Mouse (Mus musculus): ENCODE data around the gene Taar7a. TPM values are rescaled to one million over a fixed set of nuclear protein-coding genes. Genes with fewer than 3 reads are reported as not detected.

Gene Taar7a
- polyA plus RNA-seq, 1 experiment, result not detected

- no peaks in the 10 kb centered on the region for H3K4me1 ChIP-seq (ENCODE audit: control insufficient read depth, insufficient read depth, insufficient read length, low read length)
- no peak overlapping the region for H3K27ac ChIP-seq (replicated peaks; ENCODE audit: low read depth, low read length)
- H3K4me3 ChIP-seq (ENCODE audit: insufficient read depth, low read depth, low read length), result no peak overlapping the region
Measured at GRCm38 (mm10) chr10:23964921-23965610, 28.2 kb downstream of the Taar7a start.

DNA sequence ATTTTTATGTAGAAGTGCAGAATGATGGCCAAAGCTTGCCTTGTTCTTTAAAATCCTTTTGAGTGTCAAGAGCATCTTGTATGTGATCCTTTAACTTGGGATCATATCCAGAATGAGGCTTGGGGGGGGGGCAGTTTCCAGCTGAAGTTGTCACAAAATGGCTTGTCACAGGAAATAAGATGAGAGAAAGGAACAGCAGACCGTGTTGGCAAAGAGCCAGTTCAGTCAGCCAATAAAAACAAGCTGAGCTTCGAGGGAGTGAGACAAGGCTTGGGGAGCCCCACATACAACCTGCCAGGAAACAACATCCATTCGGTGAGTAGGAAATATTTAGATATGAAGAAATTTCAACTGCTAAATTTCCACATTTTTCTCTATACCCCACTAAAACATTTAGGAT lies 29.8 kb downstream of the Taar7a start:
- Histone ChIP-seq H3K27ac (replicated peaks; ENCODE audit: low read depth, low read length) (no peak overlapping the region), H3K4me3 (ENCODE audit: insufficient read depth, low read depth, low read length) (no peak overlapping the region), H3K4me1 (ENCODE audit: control insufficient read depth, insufficient read depth, insufficient read length, low read length) (no peaks in the 10 kb centered on the region)

DNA sequence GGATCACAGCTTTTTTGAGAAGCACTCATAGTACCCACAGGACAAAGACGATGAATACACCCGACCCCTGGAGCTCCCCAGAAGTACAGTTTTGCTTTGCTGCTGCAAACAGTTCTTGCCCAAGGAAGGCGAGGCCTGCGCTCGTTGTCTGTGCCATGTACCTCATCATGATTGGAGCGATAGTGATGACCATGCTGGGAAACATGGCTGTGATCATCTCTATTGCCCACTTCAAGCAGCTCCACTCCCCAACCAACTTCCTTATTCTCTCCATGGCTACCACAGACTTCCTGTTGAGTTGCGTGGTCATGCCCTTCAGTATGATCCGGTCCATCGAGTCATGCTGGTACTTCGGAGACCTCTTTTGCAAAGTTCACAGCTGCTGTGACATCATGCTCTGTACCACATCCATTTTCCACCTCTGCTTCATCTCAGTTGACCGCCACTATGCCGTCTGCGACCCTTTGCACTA lies 32.8 kb downstream of the Taar7a start, which contains the start of gene Taar4:
Gene Taar4, plus strand, starts transcription at position 51 of the 472 bp plus-strand sequence.
- H3K4me1 ChIP-seq (ENCODE audit: control insufficient read depth, insufficient read depth, insufficient read length, low read length), result no peaks in the 10 kb centered on the region
- no peak within 1 kb of the TSS for H3K27ac ChIP-seq (replicated peaks; ENCODE audit: low read depth, low read length)
- no peak within 1 kb of the TSS for H3K4me3 ChIP-seq (ENCODE audit: insufficient read depth, low read depth, low read length)

- Histone ChIP-seq H3K27ac (replicated peaks; ENCODE audit: low read depth, low read length) (no peak overlapping the region), H3K4me1 (ENCODE audit: control insufficient read depth, insufficient read depth, insufficient read length, low read length) (no peaks in the 10 kb centered on the region), H3K4me3 (ENCODE audit: insufficient read depth, low read depth, low read length) (no peak overlapping the region)
Measured at GRCm38 (mm10) chr10:23959071-23959470, 34.2 kb downstream of the Taar7a start.

- H3K4me1 ChIP-seq (ENCODE audit: control insufficient read depth, insufficient read depth, insufficient read length, low read length), result no peaks in the 10 kb centered on the region
- no peak overlapping the region for H3K27ac ChIP-seq (replicated peaks; ENCODE audit: low read depth, low read length)
- H3K4me3 ChIP-seq (ENCODE audit: insufficient read depth, low read depth, low read length), result no peak overlapping the region
Measured at GRCm38 (mm10) chr10:23951714-23952113, 41.6 kb downstream of the Taar7a start.

- no peak within 1 kb of the TSS for H3K4me3 ChIP-seq (ENCODE audit: insufficient read depth, low read depth, low read length)
- H3K4me1 ChIP-seq (ENCODE audit: control insufficient read depth, insufficient read depth, insufficient read length, low read length), result no peaks in the 10 kb centered on the region
- H3K27ac ChIP-seq (replicated peaks; ENCODE audit: low read depth, low read length), result no peak within 1 kb of the TSS
Measured at GRCm38 (mm10) chr10:23949508-23950005, 43.7 kb downstream of the Taar7a start, which contains the start of gene Taar3. Taar3 (plus strand) TSS chr10:23949558.

- Histone ChIP-seq H3K4me1 (ENCODE audit: control insufficient read depth, insufficient read depth, insufficient read length, low read length) (no peaks in the 10 kb centered on the region), H3K4me3 (ENCODE audit: insufficient read depth, low read depth, low read length) (no peak overlapping the region), H3K27ac (replicated peaks; ENCODE audit: low read depth, low read length) (no peak overlapping the region)
Measured at GRCm38 (mm10) chr10:23948026-23948425, 45.3 kb downstream of the Taar7a start.

GRCm38 (mm10) chr10:23942465-23942864 lies 50.8 kb downstream of the Taar7a start:
- Histone ChIP-seq H3K4me1 (ENCODE audit: control insufficient read depth, insufficient read depth, insufficient read length, low read length) (no peaks in the 10 kb centered on the region), H3K27ac (replicated peaks; ENCODE audit: low read depth, low read length) (no peak overlapping the region), H3K4me3 (ENCODE audit: insufficient read depth, low read depth, low read length) (no peak overlapping the region)

Other genes starting within 250 kb of the Taar7a start
- gene Rps12, start 206.2 kb downstream of the Taar7a start, polyA plus RNA-seq (2012; ENCODE audit: insufficient read depth, insufficient read length, missing spikeins), result 46.3 and 65.8 TPM in 2 replicates
- 21.2 and 22.2 TPM in 2 replicates for gene Slc18b1, start 196.5 kb downstream of the Taar7a start, polyA plus RNA-seq (2012; ENCODE audit: insufficient read depth, insufficient read length, missing spikeins)
- 0.75 and 1.9 TPM in 2 replicates for gene Vnn3, start 142.0 kb downstream of the Taar7a start, polyA plus RNA-seq (2012; ENCODE audit: insufficient read depth, insufficient read length, missing spikeins)
- 1.4 and 2.2 TPM in 2 replicates for gene Vnn1, start 98.8 kb downstream of the Taar7a start, polyA plus RNA-seq (2012; ENCODE audit: insufficient read depth, insufficient read length, missing spikeins)
- gene Taar1, start 73.1 kb downstream of the Taar7a start, polyA plus RNA-seq (2012; ENCODE audit: insufficient read depth, insufficient read length, missing spikeins), result not detected in 2 replicates
- not detected in 2 replicates for gene Taar2, start 54.9 kb downstream of the Taar7a start, polyA plus RNA-seq (2012; ENCODE audit: insufficient read depth, insufficient read length, missing spikeins)
- gene Taar3, start 43.9 kb downstream of the Taar7a start, polyA plus RNA-seq (2012; ENCODE audit: insufficient read depth, insufficient read length, missing spikeins), result not detected in 2 replicates
- not detected in 2 replicates for gene Taar4, start 33.0 kb downstream of the Taar7a start, polyA plus RNA-seq (2012; ENCODE audit: insufficient read depth, insufficient read length, missing spikeins)
- not detected in 2 replicates for gene Taar5, start 22.8 kb downstream of the Taar7a start, polyA plus RNA-seq (2012; ENCODE audit: insufficient read depth, insufficient read length, missing spikeins)
- gene Taar6, start 7.8 kb downstream of the Taar7a start, polyA plus RNA-seq (2012; ENCODE audit: insufficient read depth, insufficient read length, missing spikeins), result not detected in 2 replicates
- gene Taar7b, start 6.5 kb upstream of the Taar7a start, polyA plus RNA-seq (2012; ENCODE audit: insufficient read depth, insufficient read length, missing spikeins), result not detected in 2 replicates
- not detected in 2 replicates for gene Taar7d, start 33.7 kb upstream of the Taar7a start, polyA plus RNA-seq (2012; ENCODE audit: insufficient read depth, insufficient read length, missing spikeins)
- gene Taar7e, start 44.1 kb upstream of the Taar7a start, polyA plus RNA-seq (2012; ENCODE audit: insufficient read depth, insufficient read length, missing spikeins), result not detected in 2 replicates
- not detected in 2 replicates for gene Taar7f, start 56.0 kb upstream of the Taar7a start, polyA plus RNA-seq (2012; ENCODE audit: insufficient read depth, insufficient read length, missing spikeins)
- gene Taar8a, start 83.0 kb upstream of the Taar7a start, polyA plus RNA-seq (2012; ENCODE audit: insufficient read depth, insufficient read length, missing spikeins), result not detected in 2 replicates
- not detected in 2 replicates for gene Taar8b, start 98.8 kb upstream of the Taar7a start, polyA plus RNA-seq (2012; ENCODE audit: insufficient read depth, insufficient read length, missing spikeins)
- gene Taar8c, start 108.4 kb upstream of the Taar7a start, polyA plus RNA-seq (2012; ENCODE audit: insufficient read depth, insufficient read length, missing spikeins), result not detected in 2 replicates
- not detected in 2 replicates for gene Taar9, start 116.1 kb upstream of the Taar7a start, polyA plus RNA-seq (2012; ENCODE audit: insufficient read depth, insufficient read length, missing spikeins)
- 35.7 and 40.4 TPM in 2 replicates for gene Stx7, start 155.8 kb upstream of the Taar7a start, polyA plus RNA-seq (2012; ENCODE audit: insufficient read depth, insufficient read length, missing spikeins)
- 0.55 TPM in 1 of 2 replicates, not detected in the other for gene Moxd1, start 230.0 kb upstream of the Taar7a start, polyA plus RNA-seq (2012; ENCODE audit: insufficient read depth, insufficient read length, missing spikeins)

Data from brown adipose tissue, adult 24 weeks (tissue).